Mouse (Mus musculus) layer of hippocampus, adult 11-12 months (tissue): ENCODE measurements around the gene Cyp2c29.
"Not testable (repeated sequence)": the region's sequence is repeated elsewhere in the genome, so short reads cannot be mapped to it uniquely, and the experiment has no call there.

Experiments used
- DNase-seq: peaks from one replicate; pipeline ENCODE4 v3.0.0; 2022; ENCODE audit warnings: low spot score

Gene Cyp2c29

DNA sequence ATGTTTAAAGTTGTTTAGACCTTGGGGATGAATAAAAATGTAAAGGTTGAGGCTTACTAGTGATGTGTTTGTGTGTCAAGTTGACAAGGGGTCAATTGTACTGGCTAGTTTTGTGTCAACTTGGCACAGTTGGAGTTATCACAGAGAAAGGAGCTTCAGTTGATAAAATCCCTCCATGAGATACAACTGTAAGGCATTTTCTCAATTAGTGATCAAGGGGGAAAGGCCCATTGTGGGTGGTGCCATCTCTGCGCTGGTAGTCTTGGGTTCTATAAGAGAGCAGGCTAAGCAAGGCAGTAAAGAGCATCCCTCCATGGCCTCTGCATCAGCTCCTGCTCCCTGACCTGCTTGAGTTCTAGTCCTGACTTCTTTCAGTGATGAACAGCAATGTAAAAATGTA, at the start of gene Cyp2c29:
Gene Cyp2c29 (plus strand): TSS at position 301 of the 400 bp plus-strand sequence.
- not testable (repeated sequence) for DNase-seq

DNA sequence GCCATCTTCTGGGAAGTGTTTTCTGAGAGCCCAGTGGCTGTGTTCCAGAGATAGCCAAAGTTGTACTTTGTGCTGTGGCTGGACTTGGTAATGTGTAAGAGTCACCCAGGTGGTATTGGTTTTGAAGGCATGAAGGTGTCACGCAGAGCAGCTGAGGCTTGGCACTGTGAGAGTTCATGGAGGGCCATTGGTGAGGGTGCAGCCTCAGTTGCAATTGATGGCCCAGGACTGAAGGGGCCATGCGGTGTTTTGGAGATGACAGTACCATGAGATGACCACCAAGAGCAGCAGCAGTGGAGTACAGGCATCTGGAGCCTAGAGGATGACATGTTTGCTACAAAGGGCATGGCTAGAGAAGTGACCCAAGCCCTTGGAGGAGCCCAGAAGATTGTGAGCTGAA, 2.2 kb upstream of the Cyp2c29 start:
- DNase-seq: not testable (repeated sequence)

GRCm38 (mm10) chr19:39282801-39283200, 13.6 kb downstream of the Cyp2c29 start:
- DNase-seq: no peak

- no peak for DNase-seq
Observed at GRCm38 (mm10) chr19:39285637-39286036, 16.4 kb downstream of the Cyp2c29 start.

GRCm38 (mm10) chr19:39286825-39287224, 17.6 kb downstream of the Cyp2c29 start:
- no peak for DNase-seq

GRCm38 (mm10) chr19:39288978-39289377, 19.8 kb downstream of the Cyp2c29 start:
- no peak for DNase-seq
